Comparison of ENCODE assay signal across 25 mouse cellular contexts in the genomic region with DNA sequence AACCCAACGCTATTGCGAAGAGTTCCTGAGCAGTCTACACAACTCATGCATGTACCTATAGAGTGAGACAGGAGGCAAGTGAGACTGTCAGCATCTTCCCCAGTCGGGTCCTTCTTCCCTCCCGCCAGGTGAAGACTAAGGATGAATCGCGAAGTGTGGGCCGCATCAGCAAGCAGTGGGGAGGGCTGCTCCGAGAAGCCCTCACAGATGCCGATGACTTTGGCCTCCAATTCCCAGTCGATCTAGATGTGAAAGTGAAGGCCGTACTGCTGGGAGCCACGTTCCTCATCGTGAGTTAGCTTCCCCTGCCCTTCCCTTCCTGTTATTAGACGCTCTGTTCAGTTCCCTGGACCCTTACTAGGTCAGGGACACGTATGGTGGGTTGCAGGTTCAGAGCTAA. TPM values are rescaled to one million over a fixed set of nuclear protein-coding genes. Genes with fewer than 3 reads are reported as not detected.
A peak's percentile ranks its signal among the peaks of the same experiment; 100 is the strongest.
DNase-seq lines count a peak whose midpoint lies in the region; ATAC-seq lines count a peak whose summit lies in the region.
"Had no signal": no experiment of that assay in that cellular context is flagged by ENCODE, and none has a peak within 500 bp of the region (broad histone marks: within the 10 kb centered on the region; RNA-seq: fewer than 3 reads in every experiment).

No protein-coding gene starts in this region.

- peak overlapping the region; percentile 99 for H3K27ac ChIP-seq in liver, embryonic 13.5 days
- H3K27ac ChIP-seq: hindbrain, embryonic 12.5 days; neural tube, embryonic 13.5 days had no signal

- DNase-seq in cerebellum, adult 9-10 months: peak; percentile 28
- DNase-seq in cerebellum, adult 11 months: no peak
- no peak for DNase-seq in liver, embryonic 13.5 days
- DNase-seq in layer of hippocampus, adult 9-11 months: no peak
- no peak for DNase-seq in yolk sac, embryonic 10.5 days (ENCODE audit: low spot score)
- DNase-seq: cerebellum, postnatal 10 days; gastrocnemius, postnatal 10 days; kidney, postnatal 25 days; lung, embryonic 14.5 days; thymus, adult 18-20 months had no signal

- H3K4me1 ChIP-seq in megakaryocyte, embryonic 14.5 days: peaks cover 75% of the 10 kb centered on the region
- peaks cover 92% of the 10 kb centered on the region for H3K4me1 ChIP-seq in liver, embryonic 13.5 days (replicated peaks)

- H3K4me2 ChIP-seq in liver, embryonic 13.5 days: no peak overlapping the region
- H3K4me2 ChIP-seq: embryonic facial prominence, embryonic 12.5 days; hindbrain, embryonic 12.5 days; lung, embryonic 14.5 days; neural tube, embryonic 13.5 days had no signal

- H3K9me3 ChIP-seq in megakaryocyte, embryonic 14.5 days: no peaks in the 10 kb centered on the region
- no peaks in the 10 kb centered on the region for H3K9me3 ChIP-seq in liver, embryonic 13.5 days (replicated peaks)
- H3K9me3 ChIP-seq: embryonic facial prominence, embryonic 12.5 days; hindbrain, embryonic 12.5 days; neural tube, embryonic 13.5 days had no signal

- H3K36me3 ChIP-seq in megakaryocyte, embryonic 14.5 days (replicated peaks; ENCODE audit: low read length): peaks cover 58% of the 10 kb centered on the region
- H3K36me3 ChIP-seq in liver, embryonic 13.5 days: peaks cover 51% of the 10 kb centered on the region

- H3K4me3 ChIP-seq in megakaryocyte, embryonic 14.5 days (replicated peaks): peak overlapping the region; percentile 11
- H3K4me3 ChIP-seq in liver, embryonic 13.5 days (replicated peaks): no peak overlapping the region
- H3K4me3 ChIP-seq: embryonic facial prominence, embryonic 12.5 days; hindbrain, embryonic 12.5 days; myocyte; neural tube, embryonic 13.5 days had no signal

- no peaks in the 10 kb centered on the region for H3K27me3 ChIP-seq in megakaryocyte, embryonic 14.5 days (replicated peaks)
- no peaks in the 10 kb centered on the region for H3K27me3 ChIP-seq in liver, embryonic 13.5 days
- H3K27me3 ChIP-seq: embryonic facial prominence, embryonic 12.5 days; hindbrain, embryonic 12.5 days; neural tube, embryonic 13.5 days had no signal

- no peak overlapping the region for H3K9ac ChIP-seq in liver, embryonic 13.5 days
- H3K9ac ChIP-seq: embryonic facial prominence, embryonic 12.5 days; hindbrain, embryonic 12.5 days; lung, embryonic 14.5 days; neural tube, embryonic 13.5 days had no signal

- 83% methylated on average over 15 of the region's 15 CpGs for WGBS in liver, embryonic 13.5 days (ENCODE audit: insufficient replicate concordance)

- ATAC-seq in megakaryocyte, adult 5-6 weeks (ENCODE audit: poor library complexity, severe bottlenecking): no peak
- ATAC-seq in liver, embryonic 13.5 days (ENCODE audit: low read depth): no peak
- ATAC-seq: intestine, postnatal 0 days; midbrain, embryonic 16.5 days had no signal

RNA-seq across cellular contexts. Expression of a gene that starts 3.7 kb away (rescaled TPM):
- polyA plus RNA-seq in megakaryocyte, embryonic 14.5 days (2012; ENCODE audit: insufficient read depth, low replicate concordance): 41.3 and 79.4 TPM in 2 replicates
- 19.8 and 23.7 TPM in 2 replicates for total RNA-seq in megakaryocyte, adult 5-6 weeks (2015)
- 10.8 and 18.1 TPM in 2 replicates for total RNA-seq in megakaryocyte, adult 5-6 weeks (2017)
- 28.0 and 29.9 TPM in 2 replicates for polyA plus RNA-seq in liver, embryonic 13.5 days (2015; fragmentation: Nextera tagmentation; extraction: Ambion mirVana)

RNA-seq across cellular contexts. Expression of a gene that starts 8.6 kb away (rescaled TPM):
- not detected in 2 replicates for polyA plus RNA-seq in megakaryocyte, embryonic 14.5 days (2012; ENCODE audit: insufficient read depth, low replicate concordance)
- not detected in 2 replicates for total RNA-seq in megakaryocyte, adult 5-6 weeks (2015)
- total RNA-seq in megakaryocyte, adult 5-6 weeks (2017): 0.04 TPM in 1 of 2 replicates, not detected in the other
- 0.76 and 1.5 TPM in 2 replicates for polyA plus RNA-seq in liver, embryonic 13.5 days (2015; fragmentation: Nextera tagmentation; extraction: Ambion mirVana)
- total RNA-seq: granulocyte monocyte progenitor cell, adult 5-6 weeks; layer of hippocampus, adult 8-10 months had no signal
- polyA plus RNA-seq: myocyte had no signal

RNA-seq across cellular contexts. Expression of a gene that starts 11.6 kb away (rescaled TPM):
- 742 and 1,105 TPM in 2 replicates for polyA plus RNA-seq in megakaryocyte, embryonic 14.5 days (2012; ENCODE audit: insufficient read depth, low replicate concordance)
- total RNA-seq in megakaryocyte, adult 5-6 weeks (2015): 217 and 226 TPM in 2 replicates
- 117 and 158 TPM in 2 replicates for total RNA-seq in megakaryocyte, adult 5-6 weeks (2017)
- polyA plus RNA-seq in liver, embryonic 13.5 days (2015; fragmentation: Nextera tagmentation; extraction: Ambion mirVana): 321 and 345 TPM in 2 replicates

RNA-seq across cellular contexts. Expression of a gene that starts 12.3 kb away (rescaled TPM):
- 4.9 and 17.7 TPM in 2 replicates for polyA plus RNA-seq in megakaryocyte, embryonic 14.5 days (2012; ENCODE audit: insufficient read depth, low replicate concordance)
- total RNA-seq in megakaryocyte, adult 5-6 weeks (2015): 0.20 and 0.48 TPM in 2 replicates
- total RNA-seq in megakaryocyte, adult 5-6 weeks (2017): 0.16 and 0.88 TPM in 2 replicates
- polyA plus RNA-seq in liver, embryonic 13.5 days (2015; fragmentation: Nextera tagmentation; extraction: Ambion mirVana): 0.68 and 0.75 TPM in 2 replicates

RNA-seq across cellular contexts. Expression of a gene that starts 27.9 kb away (rescaled TPM):
- not detected in 2 replicates for polyA plus RNA-seq in megakaryocyte, embryonic 14.5 days (2012; ENCODE audit: insufficient read depth, low replicate concordance)
- not detected in 2 replicates for total RNA-seq in megakaryocyte, adult 5-6 weeks (2015)
- total RNA-seq in megakaryocyte, adult 5-6 weeks (2017): not detected in 2 replicates
- polyA plus RNA-seq in liver, embryonic 13.5 days (2015; fragmentation: Nextera tagmentation; extraction: Ambion mirVana): not detected in 2 replicates
- total RNA-seq: adrenal gland, postnatal 4 days; gastrocnemius, postnatal 10 days; granulocyte monocyte progenitor cell, adult 5-6 weeks; heart, postnatal 25 days had no signal
- polyA plus RNA-seq: forebrain, embryonic 11.5 days; heart, embryonic 14.5 days; intestine, postnatal 0 days; lung, embryonic 14.5 days; stomach, embryonic 16.5 days had no signal
